Mouse (Mus musculus): Measurements from ENCODE around the gene Lgi4.

Gene Lgi4

DNA sequence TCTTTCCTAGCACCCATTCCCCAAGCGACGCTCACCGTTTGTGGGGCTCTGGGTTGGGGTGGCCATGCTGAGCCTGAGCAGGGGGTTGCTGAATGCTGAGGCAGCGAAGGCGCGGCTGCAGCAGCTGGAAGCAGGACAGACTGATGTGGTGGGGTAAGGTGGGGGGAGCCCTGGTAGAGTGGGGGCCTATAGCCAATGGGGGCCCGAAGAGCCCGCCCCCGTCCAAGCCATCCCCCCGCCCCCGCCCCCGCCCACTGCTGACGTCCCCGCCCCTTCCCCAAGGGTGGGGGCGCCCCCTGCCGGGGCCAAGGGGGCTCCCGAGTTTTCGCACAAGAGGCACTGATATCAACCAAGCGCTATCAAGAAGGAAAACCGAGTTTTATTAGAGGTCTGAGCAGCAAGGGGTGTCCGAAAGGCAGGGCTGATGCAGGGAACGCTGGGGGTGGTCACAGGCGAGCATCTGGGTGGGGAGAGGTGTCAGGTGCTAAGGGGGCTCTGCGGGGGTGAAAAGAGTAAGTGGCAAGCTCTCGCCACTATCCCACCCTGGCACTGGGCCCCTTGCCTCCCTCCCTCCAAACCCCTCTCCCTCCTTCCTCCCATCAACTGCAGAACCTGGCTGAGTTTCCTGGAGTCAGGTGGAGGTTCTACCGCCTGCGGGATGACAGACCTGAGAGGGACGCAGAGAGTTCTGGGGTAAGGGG, 7.7 kb upstream of the Lgi4 start, which contains the start of gene Fxyd7:
Gene Fxyd7, minus strand, starts transcription at position 147 of the 701 bp plus-strand sequence.
- no peak for DNase-seq (ENCODE audit: low read depth, low spot score)

DNA sequence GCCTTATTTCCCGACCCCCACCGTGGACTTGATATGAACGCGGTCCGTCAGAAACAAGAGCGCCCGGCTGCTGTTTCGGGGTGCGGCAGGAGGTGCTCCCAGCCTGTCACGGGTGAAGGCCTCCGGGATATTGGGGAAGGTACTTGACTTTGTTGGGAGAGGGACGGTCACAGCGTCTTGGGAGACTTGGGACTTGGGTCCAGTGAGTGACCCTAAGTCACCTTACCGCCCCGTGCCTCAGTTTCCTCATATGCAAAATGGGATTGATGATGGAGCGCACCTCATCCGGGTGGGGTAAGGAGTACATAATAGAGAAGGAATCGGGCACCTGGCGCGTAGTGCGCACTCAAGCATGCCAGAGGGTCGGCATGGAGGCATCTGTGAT, 6.9 kb upstream of the Lgi4 start:
- no peak for DNase-seq (ENCODE audit: low read depth, low spot score)

DNA sequence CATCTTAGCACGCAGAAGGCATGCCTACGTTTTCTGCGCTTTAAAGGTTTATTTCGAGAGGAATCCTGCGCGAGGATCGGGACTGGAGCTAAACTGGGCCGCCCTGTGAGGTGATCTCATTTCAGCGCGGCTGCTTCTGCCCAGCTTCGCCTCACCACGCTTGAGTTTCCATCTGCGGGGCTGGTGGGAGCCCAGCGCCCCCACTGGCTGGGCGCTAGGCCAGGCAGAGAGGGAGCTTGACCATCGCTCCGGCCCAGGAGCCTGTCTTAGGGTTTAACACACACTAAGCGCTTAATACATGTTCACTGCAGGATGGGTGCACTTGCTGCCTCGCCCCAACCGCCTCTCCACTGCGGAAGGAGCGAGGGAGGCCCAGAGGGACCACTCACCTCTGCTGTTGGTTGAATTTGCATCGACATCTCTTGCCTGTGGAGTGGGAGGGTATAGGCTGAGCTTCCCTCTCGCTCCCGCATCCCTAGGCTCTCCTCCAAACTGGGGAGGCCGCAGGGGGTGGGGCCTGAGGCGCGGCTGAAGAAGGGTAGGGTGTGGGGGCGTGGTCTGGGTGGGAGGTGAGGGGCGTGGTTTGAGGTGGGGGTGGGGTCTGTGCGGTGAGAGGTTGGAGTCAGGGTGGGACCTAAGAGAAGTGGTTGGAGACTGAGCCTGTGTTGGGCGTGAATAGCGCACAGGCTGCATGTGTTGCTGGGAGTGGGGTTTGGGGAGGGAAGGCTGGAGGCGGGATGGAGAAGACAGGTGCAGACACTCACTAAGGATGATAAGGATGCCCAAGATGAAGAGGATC, 6.3 kb upstream of the Lgi4 start:
- no peak for DNase-seq (ENCODE audit: low read depth, low spot score)

- no peak for DNase-seq (ENCODE audit: low read depth, low spot score)
Observed at GRCm38 (mm10) chr7:31053882-31054447, 5.2 kb upstream of the Lgi4 start.

DNA sequence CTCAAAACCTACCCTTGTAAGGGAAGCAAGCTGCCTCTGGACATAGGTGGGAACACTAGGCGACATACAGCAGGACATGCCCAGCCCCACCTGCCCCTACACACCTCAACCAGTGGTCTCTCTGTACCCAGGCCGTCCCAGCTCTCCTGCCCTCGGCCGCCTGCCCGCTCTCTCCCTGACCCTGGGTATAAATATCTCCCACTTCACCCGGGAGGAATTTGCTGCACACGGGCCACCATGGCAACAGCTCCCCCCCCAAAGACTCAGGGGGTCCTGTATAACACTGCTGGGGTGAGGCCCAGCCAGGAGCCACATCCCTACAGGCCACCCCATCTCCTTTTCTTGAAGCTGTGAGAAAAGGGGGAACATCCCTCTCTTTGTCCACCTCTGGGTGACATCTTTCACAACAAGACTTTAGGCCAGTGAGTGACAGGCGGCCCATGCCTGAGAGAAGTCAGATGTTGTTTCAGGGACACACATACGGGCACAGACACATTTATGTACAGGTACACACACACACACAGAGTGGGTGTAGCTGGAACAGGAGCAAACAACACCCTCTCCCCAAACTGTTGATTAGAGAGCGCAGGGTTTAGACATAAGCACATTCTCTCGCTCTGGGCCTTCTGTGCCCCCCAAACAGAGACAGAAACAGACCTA, 4.4 kb upstream of the Lgi4 start:
- no peak for DNase-seq (ENCODE audit: low read depth, low spot score)

GRCm38 (mm10) chr7:31055354-31055824, 3.8 kb upstream of the Lgi4 start:
- DNase-seq (ENCODE audit: low read depth, low spot score) = no peak

DNA sequence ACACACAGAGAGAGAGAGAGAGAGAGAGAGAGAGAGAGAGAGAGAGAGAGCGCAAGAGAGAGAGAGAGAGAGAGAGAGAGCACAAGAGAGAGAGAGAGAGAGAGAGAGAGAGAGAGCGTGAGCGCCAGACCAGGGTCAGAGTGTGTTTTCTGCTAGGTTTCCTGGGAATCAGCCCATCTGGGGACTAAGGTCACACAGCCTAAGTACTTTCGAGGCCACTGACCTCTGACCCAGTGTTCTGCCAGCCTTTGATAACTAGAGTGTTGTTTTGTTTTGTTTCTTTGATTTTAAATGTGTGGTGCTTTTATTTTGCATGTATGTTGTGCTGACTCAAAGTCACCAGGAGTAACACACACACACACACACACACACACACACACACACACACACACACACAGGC, 3.3 kb upstream of the Lgi4 start:
- no peak for DNase-seq (ENCODE audit: low read depth, low spot score)

DNA sequence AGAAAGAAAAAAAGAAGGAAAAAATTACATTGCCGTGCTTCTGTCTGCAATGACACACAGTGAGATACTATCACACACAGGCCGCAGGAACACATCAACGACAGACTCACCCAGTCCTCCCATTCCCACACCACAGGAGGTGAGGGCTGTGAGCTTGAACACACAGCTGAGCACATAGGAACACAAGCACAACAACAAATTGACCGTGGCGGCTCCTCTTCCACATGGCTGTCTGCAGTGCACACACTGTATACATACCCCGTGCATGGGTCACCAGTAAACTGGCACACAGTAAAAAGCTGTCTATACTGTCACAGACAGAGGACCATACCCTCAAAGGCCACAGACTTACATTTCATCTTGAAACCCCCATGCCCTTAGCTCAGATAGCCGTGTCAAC, 2.7 kb upstream of the Lgi4 start:
- DNase-seq (ENCODE audit: low read depth, low spot score) = no peak

DNA sequence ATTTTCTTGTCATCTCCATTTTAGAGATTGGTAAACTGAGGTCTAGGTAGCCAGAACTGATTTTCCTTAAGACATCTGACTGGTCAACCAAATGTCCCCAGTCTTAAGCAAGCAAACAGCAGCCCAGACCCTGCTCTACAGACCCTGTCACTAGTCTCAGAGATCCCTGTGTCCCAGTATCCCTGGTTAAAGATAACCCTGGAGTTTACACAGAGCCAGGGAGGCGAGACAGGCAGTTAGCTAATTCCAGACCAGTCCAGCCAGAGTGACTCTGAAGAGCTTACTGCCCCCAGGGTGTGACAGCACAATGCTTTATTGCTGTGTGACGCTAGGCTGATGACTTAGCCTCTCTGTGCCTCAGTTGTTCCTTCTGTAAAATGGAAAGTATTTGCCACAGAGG, 2.1 kb upstream of the Lgi4 start, which contains the start of gene Fxyd1:
Gene Fxyd1, minus strand, starts transcription at position 129 of the 400 bp plus-strand sequence.
- no peak for DNase-seq (ENCODE audit: low read depth, low spot score)

- no peak for DNase-seq (ENCODE audit: low read depth, low spot score)
Observed at GRCm38 (mm10) chr7:31057730-31058129, 1.4 kb upstream of the Lgi4 start.

DNA sequence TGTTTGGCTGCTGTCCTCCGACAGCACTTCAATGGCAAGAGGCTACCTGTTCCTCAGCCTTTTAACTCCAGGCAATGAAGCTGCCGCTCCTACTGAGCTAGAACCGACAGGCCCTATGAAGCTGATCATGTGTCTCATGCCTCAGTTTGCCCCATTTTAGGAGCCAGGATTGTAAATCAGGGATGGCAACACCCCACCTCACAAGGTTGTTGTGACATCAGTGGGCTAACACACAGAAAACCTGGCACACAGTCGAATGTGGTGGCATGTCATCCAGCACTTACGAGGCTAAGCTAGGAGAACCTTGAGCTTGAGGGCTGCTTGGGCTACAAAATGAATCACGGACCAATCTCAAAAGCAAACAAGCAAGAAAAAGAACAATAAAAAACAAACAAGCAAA, 931 bp upstream of the Lgi4 start:
- DNase-seq (ENCODE audit: low read depth, low spot score) = no peak

DNA sequence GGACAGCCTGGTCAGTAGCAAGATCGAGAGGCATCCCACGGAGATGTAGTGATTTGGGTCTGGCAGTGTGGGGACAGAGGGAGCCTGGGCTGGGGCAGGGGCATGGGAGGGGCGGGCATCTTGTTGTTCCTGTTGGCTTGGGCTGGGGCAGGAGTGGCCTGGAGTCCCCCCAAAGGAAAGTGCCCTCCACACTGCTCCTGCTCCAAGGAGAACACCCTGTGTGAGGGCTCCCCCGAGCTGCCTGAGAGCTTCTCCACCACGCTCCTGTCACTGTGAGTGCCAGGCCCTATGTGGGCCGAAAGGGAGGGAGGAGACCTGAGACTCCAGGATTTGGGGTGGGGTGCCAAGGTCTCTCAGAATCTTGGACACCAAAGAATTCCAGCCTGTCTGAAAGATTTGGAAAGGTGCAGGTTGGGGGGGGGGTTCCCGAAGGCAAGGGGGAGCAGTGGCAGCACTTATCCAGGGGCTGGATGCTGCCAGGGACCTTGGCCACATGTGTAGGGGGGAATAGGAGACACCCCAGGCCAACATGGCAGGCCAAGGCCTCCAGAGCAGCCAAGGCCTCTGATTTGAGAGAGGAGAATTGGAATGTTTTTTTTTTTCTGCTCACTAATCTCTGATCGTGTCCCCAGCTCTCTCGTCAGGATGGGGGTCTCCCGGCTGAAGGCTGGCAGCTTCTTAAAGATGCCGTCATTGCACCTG, 928 bp downstream of the Lgi4 start:
- no peak for DNase-seq (ENCODE audit: low read depth, low spot score)

GRCm38 (mm10) chr7:31060621-31061010, 1.5 kb downstream of the Lgi4 start:
- DNase-seq (ENCODE audit: low read depth, low spot score) = no peak

DNA sequence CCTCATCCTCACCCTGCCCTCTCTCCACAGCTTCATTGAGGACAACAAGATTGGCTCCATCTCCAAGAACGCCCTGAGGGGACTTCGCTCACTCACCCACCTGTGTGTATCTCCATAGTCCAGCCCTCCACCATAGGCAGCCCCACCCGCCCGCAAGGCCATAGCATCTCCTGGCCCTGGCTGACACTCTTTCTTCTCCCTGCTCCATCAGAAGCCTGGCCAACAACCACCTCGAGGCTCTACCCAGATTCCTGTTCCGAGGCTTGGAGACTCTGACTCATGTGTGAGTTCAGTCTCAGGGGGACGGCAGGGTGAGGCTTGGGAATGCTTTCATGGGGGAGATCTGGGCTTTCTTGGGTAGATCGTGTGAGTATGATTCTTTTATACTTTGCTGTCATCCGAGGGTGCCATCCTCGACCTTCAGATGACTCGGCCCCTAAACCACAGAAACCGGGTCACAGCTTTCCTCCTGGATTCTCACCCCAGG, 4.0 kb downstream of the Lgi4 start:
- DNase-seq (ENCODE audit: low read depth, low spot score) = no peak

GRCm38 (mm10) chr7:31067836-31068235, 8.7 kb downstream of the Lgi4 start:
- no peak for DNase-seq (ENCODE audit: low read depth, low spot score)

- DNase-seq (ENCODE audit: low read depth, low spot score) = no peak
Observed at GRCm38 (mm10) chr7:31069491-31069890, 10.3 kb downstream of the Lgi4 start.

DNA sequence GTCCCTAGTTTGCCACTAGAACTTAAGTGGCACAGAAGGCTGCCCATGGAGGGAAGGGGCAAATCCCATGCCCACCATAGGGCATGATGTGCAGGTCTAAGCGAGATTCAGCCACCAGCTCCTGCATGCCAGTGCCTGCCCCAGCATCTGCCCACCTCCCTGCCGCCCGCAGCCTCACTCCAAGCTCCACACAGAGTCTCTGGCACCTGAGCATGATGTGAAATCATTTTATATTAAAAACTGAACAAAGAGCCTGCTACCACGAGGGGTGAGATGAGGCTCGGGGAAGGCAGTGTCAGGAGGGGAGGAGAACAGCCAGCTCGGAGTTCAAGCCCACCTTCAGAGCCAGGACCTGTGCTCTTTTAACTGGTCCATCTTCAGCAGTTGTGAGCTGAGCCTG, 11.2 kb downstream of the Lgi4 start:
- no peak for DNase-seq (ENCODE audit: low read depth, low spot score)

DNA sequence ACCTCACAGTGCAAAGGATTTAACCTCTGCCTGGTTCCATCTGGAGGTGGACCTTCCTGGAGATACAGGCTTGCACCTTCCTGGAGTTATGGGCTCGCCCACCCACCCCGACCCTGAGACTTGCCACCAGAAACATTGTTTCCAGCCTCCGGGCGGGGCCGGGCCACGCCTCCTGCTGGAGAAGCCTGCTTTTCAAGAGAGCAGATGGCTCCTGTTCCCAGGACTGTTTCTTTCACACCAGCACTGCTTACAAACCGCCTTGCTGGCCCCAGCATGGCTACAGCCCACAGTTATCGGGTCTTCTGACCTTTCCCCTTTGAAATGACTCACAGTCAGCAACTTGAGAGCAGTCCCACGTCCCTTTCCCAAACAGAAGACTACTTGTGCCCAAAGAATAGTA, 13.2 kb downstream of the Lgi4 start:
- no peak for DNase-seq (ENCODE audit: low read depth, low spot score)

GRCm38 (mm10) chr7:31073546-31073945, 14.4 kb downstream of the Lgi4 start:
- DNase-seq (ENCODE audit: low read depth, low spot score) = no peak

DNA sequence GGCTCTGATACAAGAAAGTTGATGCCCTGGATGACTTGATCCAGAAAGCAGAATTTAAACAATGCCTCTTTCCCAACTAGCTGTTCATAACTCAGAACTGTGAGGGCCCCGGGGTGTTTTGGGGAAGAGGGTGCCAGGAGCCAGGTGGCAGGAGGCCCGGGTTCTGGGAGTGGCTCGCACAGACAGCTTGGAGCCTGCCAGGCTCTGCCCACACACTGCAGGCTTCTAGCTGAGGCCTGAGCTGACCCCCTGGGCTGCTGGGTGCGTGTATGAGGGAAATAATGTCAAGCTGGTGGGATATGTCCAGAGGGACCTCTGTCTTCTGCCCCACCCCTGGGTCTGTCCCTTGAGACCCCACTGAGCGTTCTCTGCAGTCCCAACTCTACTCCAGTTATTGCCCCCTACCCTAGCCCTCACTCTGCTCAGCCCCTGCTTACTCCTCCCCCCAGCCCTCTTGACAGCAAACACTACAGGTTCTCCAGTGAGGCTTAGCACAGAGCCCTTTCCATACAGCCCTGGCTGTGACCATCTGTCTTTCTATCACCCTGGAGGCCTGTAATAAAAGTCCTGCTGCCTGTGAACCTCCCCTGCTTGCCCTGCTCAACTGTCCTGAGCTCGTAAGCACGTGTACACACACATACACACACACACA, 15.0 kb downstream of the Lgi4 start:
- no peak for DNase-seq (ENCODE audit: low read depth, low spot score)

DNA sequence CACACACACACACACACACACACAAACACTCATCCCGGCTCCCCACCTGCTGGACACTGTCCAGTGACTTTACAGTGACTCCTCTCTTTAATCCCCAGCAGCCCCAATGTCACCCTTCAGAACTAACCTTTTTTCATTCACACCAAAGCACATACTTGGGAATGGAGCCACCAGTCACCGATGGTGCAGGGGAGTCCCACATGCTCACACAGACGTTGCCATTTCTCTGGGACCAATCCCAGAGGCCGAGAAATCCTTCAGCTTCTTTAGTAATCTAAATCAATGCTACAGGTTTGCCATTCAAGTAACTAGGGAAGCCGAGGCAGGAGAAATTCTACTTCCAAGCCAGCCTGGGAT, 15.5 kb downstream of the Lgi4 start:
- DNase-seq (ENCODE audit: low read depth, low spot score) = no peak

Data from c-Kit-negative CD71-positive TER-119-positive erythroid progenitor cells, embryonic 14.5 days (primary cell).